Mouse (Mus musculus) lung, postnatal 25 days (tissue): ENCODE results near the gene Dmtf1.

Experiments used
- DNase-seq: peaks from one replicate; pipeline ENCODE4 v3.0.0; 2022; ENCODE audit warnings: low spot score

The Dmtf1 gene

GRCm38 (mm10) chr5:9107296-9108089, 54.1 kb downstream of the Dmtf1 start:
- peak; percentile 75 for DNase-seq

- DNase-seq: no peak
Observed at GRCm38 (mm10) chr5:9106806-9107205, 54.8 kb downstream of the Dmtf1 start.

- DNase-seq: no peak
Observed at GRCm38 (mm10) chr5:9103958-9104357, 57.6 kb downstream of the Dmtf1 start.

- no peak for DNase-seq
Observed at GRCm38 (mm10) chr5:9102696-9103095, 58.9 kb downstream of the Dmtf1 start.

- peak; percentile 91 for DNase-seq
Observed at GRCm38 (mm10) chr5:9100849-9101801, 60.5 kb downstream of the Dmtf1 start.

GRCm38 (mm10) chr5:9100207-9100848, 61.2 kb downstream of the Dmtf1 start, which contains the start of gene Tmem243:
Gene Tmem243 (plus strand): TSS chr5:9100668.
- peak; percentile 96 for DNase-seq

GRCm38 (mm10) chr5:9093490-9093889, 68.1 kb downstream of the Dmtf1 start:
- DNase-seq: no peak

- no peak for DNase-seq
Observed at GRCm38 (mm10) chr5:9092716-9093115, 68.9 kb downstream of the Dmtf1 start.

- no peak for DNase-seq
Observed at GRCm38 (mm10) chr5:9090493-9091106, 71.0 kb downstream of the Dmtf1 start.

GRCm38 (mm10) chr5:9086924-9087719, 74.5 kb downstream of the Dmtf1 start:
- no peak for DNase-seq

- no peak for DNase-seq
Observed at GRCm38 (mm10) chr5:9079773-9080501, 81.6 kb downstream of the Dmtf1 start.

- peak; percentile 65 for DNase-seq
Observed at GRCm38 (mm10) chr5:9073177-9073854, 88.3 kb downstream of the Dmtf1 start.

- no peak for DNase-seq
Observed at GRCm38 (mm10) chr5:9071360-9071759, 90.2 kb downstream of the Dmtf1 start.

- DNase-seq: no peak
Observed at GRCm38 (mm10) chr5:9069599-9070209, 91.9 kb downstream of the Dmtf1 start.

GRCm38 (mm10) chr5:9068886-9069285, 92.7 kb downstream of the Dmtf1 start:
- DNase-seq: peak; percentile 67
